Mouse (Mus musculus) liver, postnatal 0 days (tissue): ENCODE results near the gene Gm20388.

Experiments
- CTCF ChIP-seq: sonication (generic); IDR thresholded peaks from 2 replicates; pipeline ENCODE4 v1.5.1; 2016; ENCODE audit warnings: antibody characterized with exemption, low read depth
- EP300 ChIP-seq: IDR thresholded peaks from 2 replicates; pipeline ENCODE4 v1.6.1; 2016; ENCODE audit warnings: antibody characterized with exemption, low read depth, mild to moderate bottlenecking

DNA sequence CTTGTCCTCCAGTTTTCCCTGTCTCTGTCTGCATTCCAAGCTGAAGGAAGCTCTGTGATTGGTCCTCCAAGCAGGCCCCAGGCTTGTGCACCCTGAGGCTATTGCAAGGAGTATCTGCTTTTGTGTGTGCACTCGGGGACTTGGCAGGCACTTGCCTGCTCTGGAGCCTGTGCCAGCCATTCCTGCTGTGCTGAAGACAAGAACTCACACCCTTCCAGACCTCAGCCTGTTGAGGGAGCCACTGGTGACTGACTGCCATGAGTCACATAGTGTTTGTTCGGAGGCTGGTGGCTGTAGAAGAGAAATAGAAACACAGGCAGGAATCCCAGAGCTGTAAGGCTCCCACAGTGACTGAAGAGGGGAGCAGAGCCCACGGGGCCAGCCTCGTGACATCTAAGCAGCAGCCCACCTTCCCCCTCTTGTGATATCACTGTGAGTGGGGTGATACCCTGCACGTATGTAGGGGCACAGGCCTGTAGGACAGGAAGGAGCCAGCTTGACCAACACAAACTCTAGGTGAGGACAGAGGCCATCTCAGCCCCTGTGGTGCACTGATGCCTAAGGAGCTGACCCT is 50.0 kb downstream of the Gm20388 start:
- TF ChIP-seq CTCF (no peak), EP300 (no peak)
